Mouse (Mus musculus) right cerebral cortex, postnatal 36 days (tissue): ENCODE results near the gene Tmcc1.
"Not testable (repeated sequence)": the region's sequence is repeated elsewhere in the genome, so short reads cannot be mapped to it uniquely, and the experiment has no call there.

Experiments
- DNase-seq, 2 experiments: peaks; one replicate each; pipeline ENCODE4 v3.0.0; 2022; ENCODE audit warnings: low spot score in 2 of 2, mixed read lengths in 1 of 2

Gene Tmcc1

DNA sequence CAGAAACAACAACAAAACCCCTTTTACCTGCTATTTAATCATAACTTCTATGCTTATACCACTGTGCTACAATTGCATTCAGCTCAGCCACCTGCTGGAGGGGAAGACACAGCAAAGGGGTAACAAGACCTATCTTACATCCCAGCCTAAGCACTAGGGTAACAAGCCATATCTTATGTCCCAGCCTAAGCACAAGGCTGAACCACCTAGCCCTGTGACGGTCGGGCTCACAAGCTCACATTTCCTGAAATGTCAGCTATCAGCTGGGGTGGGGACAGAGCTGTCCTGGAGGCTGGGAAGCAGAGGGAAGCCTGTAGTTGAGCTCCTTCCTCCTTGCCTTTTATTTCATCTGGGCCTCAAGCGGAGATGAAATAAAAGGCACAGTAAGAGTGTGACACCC, 115.7 kb downstream of the Tmcc1 start:
- no peak for DNase-seq

DNA sequence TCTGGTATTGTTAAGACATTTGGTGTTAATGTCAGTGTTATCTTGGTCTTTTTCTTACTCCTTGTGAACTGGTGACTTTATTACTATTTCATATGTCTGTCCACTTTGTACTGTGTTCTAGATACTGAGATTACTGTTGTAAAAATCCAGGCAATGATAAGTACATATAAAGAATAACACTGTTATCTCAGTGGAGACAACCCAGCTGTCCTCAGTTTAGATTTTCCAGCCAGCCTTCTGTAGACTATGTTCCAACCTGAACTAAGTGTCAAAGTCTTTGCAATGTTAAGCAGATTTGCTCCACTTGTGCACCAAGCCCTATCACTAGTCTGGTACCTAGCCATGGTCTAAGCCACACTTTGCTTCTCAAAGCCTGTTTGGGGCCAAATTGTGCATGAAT, 118.4 kb downstream of the Tmcc1 start:
- DNase-seq: no peak

DNA sequence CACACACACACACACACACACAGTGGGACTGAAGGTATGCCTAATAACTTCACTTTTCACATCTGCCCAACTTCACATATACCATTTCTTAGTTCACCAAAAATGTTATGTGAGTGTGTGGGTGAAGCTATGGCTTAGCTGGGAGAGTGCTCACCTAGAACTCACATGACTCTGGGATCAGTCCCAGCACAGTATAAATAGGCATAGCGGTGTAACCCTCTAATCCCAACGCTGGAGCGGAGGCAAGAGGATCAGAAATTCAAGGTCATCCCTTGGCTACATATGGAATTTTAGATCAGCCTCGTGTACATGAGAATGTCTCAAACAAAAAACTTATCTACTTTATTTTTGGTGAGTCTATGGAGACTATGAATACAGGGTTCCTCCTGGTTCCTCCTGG, 119.7 kb downstream of the Tmcc1 start:
- no peak for DNase-seq

DNA sequence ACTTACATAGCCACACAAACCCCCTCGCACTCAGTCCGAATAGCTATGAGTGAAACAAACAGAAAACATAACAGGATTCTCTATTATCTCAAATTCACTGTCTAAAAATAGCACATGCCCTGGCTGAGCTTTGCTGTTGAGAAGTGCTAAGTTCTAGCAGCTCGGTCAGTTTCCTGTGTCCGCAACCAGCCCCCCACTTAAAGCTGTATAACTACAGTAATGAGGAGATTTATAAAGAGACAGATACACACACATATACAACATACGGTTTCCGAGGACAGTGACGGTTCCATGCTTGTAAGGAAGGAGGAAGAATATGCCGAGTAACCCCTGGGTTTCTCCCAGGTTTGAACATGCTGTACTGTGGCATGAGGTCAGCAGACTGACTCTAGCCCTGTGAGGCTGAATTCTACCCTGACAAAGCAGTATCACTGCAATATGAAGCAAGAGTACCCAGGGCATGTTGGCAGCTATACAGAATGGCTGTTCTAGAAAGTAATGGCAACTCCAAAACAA, 120.5 kb downstream of the Tmcc1 start:
- no peak for DNase-seq

DNA sequence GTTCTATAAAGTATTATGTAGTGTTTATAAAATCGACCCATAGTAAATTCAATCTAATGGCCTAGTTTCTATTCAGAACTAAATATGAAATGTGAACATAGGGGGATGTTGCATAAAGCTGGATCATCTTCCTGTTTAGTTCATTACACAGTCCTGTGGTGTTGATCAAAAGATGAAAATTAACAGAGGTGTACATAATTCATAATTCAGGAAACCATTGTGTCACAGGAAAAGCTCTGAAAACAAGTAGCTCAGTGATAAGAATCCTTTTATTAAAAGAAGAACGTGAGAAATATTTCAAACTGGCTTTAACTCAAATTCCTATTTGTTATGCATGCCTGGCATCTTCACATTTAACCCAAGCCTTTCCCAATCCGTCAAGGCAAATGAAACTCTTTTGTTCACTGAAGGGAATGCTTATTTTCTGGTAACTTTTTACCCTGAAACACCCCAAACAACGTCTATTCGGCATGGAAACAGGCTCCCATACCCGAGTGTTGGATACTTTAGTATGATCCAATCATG, 121.0 kb downstream of the Tmcc1 start:
- no peak for DNase-seq

DNA sequence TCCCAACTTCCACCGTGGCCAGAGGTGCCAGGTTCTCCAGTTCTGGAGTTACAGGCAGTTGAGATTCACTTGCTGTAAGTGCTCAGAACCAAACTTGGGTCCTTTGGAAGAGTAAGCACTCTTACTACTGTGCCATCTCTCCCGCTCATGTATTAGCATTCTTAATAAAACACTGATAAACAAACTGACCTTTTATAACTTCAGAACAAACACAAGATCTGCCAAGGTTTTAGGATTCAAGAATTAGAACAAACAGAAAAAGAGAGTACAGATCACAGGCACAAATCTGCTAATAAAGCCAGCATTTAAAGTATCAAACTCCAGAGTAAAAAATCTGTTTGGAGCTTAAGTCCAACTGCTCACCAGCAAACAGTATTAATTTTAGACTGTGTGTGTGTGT, 121.5 kb downstream of the Tmcc1 start:
- no peak for DNase-seq

DNA sequence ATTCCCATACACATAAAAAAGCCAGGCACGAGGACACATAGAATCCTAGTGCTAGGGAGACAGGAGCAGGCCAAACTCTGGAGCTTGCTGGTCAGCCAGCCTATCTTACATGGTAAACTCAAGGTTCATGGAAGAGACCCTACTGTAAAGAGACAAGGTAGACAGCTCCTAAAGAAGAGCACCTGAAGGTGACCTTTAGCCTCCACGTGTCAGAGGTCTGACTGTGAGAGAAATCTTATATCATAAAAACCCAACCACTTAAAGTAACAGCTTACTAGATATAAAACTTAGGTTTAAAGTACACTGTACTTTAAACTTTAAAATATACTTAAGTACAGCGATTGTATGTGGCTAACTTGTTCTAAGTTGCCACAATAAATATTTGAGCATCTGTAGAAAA, 122.7 kb downstream of the Tmcc1 start:
- no peak for DNase-seq

DNA sequence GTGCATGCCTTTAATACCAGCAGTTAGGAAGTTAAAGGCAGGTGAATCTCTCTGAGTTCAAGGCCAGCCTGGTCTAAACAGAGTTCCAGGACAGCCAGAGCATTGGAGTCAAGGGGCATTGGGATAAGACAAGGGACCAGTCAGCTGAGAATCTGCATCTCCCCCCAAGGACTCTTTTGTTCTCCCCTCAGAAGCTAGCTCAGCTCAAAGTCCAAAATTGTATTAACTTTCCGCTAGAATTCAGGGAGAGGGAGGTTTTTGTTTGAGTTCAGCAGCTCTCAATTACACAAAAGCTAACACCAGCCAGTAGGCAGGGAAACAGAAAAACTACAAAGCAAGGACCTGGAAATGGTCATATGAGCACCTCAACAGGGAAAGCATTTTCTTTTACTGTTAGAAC, 129.8 kb downstream of the Tmcc1 start:
- DNase-seq: no peak

DNA sequence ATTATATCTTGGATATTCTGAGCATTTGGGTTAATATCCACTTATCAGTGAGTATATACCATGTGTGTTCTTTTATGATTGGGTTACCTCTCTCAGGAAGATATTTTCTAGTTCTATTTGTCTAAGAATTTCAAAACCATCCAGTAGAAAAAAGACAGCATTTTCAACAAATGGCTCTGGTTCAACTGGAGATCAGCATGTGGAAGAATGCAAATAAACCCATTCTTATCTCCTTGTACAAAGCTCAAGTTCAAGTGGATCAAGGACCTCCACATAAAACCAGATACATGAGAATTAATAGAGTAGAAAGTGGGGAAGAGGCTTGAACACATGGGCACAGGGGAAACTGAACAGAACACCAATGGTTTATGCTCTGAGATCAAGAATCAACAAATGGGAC, 133.7 kb downstream of the Tmcc1 start:
- not testable (repeated sequence) for DNase-seq

DNA sequence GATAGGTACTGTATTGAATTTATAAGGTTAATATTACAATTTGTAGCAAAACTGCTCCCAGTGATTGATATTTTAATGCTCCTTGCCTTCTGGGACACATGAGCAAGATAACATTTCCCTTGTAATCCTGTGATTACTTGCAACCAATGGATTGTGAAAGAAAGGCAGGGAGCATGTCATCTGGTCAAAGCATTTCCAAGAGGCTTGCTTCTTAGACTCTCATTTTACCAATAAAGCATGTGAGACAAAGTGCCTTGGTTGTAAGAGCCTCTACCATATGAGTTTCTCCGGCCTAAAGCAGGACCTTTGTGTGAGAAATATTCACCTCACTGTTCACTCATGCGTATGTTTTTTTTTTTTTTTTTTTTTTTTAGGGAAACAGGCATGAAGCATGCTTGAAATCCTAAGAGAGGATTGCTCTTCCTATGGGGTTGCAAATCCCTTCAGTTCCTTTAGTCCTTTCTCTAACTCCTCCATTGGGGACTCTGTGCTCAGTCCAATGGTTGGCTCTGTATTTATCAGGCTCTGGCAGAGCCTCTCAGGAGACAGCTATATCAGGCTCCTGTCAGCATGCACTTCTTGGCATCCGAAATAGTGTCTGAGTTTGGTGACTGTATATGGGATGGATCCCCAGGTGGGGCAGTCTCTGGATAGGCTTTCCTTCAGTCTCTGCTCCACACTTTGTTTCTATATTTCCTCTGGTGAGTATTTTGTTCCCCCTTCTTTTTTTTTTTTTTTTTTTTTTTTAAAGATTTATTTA, 134.6 kb downstream of the Tmcc1 start:
- DNase-seq: no peak

DNA sequence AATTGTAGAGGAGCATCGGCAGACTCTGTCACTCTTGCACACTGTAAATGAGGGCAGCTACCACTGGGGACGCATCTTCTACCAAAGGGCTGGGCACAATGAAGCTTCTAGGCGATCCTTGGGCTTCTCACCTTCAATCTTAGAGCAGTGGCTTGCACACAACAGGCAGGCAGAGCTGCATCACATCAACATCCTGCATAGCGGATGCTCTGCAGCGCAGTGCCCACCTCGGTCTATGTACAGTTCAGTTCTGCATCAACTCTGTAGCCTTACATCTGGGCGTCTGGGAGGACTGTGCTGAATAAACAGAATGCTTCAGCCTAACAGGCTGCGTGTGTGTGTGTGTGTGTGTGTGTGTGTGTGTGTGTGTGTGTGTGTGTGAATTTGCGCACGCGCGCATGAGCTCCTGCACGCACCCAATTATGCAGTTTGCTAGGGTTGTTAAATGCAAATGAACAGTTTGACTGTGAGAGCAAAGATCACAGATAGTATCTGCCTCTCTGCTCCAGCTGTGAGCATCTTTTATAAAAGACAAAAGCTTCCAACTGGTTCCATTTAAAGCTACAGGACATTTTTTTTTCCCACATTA, 136.5 kb downstream of the Tmcc1 start:
- DNase-seq: peak; percentile 54

DNA sequence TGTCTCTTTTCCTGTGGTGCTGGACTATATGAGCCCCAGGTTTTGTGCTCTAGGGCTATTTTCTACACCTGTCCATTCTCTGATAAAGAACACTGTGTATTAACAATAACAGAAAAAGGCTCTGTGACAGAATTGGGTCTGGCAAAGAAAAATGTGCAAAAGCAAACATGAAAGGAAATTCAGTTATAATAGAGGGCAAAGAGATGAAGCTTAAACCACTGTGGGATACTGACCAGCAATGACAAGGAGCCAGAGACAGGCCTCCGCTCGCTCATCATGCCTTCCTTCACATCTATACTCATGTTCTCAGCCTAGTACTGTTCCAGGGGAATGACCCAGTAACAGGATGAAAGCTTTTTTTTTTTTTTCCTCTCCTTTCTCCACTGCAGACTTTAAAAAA, 137.5 kb downstream of the Tmcc1 start:
- no peak for DNase-seq

DNA sequence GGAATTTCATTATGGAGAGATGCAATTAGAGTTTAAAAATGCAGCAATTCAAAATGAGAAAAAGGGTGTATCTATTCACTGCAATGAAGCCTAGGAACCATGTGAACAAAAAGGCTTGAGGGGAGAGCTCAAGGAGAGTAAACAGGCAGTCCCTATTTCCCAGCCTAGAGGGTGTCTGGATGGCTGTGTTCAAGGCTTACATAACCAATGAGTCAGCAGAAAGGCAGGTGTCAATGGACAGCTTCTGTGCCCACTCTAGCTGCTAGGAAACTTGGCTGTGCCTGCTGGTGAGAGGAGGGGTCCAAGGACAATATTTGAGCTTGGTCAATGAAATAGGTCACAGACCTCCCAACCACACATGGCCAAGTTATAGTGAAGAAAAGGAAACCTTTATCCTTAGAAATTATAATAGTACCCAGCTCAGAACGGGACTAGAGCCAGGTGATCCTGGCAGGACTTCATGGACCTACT, 138.2 kb downstream of the Tmcc1 start:
- DNase-seq: peak; percentile 46 to 69

DNA sequence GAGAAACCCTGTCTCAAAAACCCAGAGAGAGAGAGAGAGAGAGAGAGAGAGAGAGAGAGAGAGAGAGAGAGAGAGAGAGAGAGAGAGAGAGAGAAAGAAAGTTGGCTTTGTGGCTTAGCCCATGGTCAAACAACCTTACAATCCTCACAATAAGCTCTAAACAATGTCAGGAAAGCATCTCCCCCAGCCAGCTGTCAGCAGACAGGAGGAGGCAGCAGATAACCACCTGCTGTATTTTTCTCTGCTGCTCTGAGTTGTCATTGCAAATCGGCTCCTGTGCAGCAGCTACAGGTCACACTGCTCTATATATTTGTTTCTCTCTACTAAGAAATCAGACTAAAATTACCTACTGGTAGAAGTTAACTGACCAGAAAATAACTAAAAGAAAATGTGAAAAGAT, 145.4 kb downstream of the Tmcc1 start:
- DNase-seq: no peak

DNA sequence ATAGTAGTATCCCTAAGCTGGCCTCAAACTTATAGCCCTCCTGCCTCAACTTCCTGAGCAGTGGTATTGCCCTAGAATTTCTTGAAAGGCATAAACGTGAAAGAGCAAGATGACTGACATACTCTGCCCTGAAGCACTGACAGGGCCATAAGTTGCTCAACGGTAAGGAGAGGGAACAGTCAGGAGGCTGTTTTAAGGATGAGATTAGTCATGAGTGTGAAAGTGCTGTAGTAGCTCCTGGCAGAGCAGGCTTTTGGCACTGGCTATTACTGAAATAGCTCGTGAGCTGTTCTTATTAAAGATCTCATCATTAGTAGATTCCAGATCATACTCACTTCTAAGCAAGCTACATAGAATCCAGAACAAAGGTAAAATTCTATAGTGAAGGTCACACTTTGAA, 145.9 kb downstream of the Tmcc1 start:
- no peak for DNase-seq

DNA sequence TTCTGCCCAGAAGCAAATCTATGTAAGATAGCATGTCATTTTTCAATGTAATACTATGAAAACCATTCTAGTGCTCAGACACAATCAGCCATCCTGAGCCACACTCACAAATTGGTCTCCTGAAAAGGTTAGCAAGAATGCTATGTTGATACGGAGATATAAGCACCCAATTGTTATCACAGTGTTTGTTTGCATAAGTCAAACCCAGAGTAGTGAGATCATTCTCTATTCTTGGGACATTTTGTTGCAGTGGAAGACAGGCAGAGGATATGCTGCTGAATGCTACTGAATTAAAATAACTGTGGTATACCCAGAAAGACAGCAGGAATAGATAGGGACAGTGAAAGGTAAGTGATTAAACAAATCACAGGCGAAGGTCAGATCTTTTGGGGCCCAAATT, 149.2 kb downstream of the Tmcc1 start:
- DNase-seq: no peak

DNA sequence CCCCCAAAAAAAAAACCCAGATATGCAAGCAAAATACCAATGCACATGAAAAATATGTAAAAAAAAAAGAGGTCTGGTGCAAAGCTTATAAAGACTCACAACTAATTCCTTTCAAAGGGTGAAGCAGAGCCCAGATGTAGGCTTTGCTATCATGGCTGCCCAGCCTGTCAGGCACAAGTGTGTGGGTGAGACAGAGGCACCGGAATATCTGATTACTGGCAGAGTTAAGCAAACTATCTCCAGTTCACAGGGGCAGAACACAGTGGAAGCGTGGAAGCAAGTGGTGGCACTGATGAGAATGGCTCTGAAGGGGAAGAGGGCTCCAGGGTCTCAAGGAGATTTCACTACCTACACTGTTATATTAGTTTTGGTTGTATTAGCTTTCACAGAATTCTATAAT, 155.1 kb downstream of the Tmcc1 start:
- no peak for DNase-seq

DNA sequence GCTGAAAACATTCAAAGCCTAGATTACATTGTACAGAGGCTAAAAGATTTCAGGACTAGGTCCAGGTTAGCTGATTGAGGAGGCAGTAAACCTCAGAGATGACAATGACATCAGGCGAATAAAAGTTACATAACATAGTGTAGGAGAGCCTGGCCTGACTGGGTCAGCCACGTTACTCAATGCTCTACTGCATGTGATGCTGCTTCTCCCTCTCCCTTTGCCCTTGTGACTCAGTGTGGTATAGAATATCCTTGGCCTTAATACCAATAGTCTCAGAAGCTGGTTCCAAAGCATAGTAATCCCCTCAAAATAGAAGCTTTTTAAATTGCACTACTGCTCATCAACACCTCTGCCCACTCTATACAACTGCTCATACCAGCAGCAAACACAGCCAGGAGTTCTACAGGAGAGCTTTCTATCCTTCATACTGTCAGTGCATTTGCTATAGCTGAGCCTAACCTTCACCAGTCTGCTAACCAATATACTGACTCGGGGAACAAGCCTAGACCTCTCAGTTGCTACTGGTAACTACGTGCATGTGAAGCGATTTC, 155.9 kb downstream of the Tmcc1 start:
- no peak for DNase-seq

DNA sequence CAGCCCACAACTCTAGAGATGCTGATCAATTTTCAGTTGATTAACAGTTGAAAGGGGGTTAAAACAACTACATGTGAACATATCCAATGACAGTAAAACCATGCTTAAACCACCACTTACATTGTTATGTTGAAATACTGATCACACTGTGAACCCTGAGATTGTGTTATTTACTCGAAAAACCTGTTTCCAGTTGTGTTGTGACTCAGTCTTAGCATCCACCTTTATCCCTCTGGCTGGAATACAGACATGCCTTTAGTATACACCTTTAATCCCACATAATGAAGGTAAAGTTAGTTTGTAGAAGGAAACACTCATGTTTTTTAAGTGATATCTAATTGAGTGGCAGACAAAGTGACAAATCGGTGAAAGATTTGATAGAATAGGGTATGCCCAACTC, 156.7 kb downstream of the Tmcc1 start:
- no peak for DNase-seq

DNA sequence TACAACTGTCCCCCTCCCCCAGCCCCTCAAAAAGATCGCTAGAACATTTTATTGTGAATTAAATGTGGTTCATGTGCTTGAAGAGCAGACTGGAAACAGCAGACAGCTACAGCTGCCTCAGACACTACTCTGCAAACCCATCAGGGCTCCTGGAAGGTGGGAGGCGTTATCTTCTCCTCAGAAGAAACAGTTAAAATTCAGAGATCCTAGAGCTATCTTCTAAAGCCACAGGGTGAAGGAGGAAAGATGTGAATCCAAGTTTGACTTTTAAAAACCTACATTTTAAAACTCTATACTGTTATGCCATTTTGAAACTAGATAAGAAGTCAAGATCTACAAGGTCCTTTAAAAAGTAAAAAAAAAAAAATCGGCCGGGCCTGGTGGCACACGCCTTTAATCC, 162.2 kb downstream of the Tmcc1 start:
- DNase-seq: no peak

DNA sequence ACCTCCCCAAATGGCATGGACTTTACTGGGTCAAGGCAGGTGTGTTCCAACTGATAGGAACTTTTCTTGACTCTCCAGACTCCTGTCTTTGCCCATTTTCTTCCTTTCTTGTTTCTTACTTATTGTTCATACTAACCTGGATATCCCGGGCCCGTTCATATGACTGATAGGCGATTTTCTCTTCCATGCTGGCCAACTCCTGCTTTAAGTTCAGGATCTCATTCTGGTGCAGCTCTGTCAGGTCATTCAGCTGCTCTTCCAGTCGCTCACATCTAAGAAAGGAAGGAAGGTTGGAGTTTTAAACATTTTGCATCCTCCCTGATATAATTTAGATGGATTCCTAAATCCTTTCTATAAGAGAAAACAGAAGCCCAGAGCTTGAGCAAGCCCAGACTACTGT, 168.6 kb downstream of the Tmcc1 start:
- no peak for DNase-seq

DNA sequence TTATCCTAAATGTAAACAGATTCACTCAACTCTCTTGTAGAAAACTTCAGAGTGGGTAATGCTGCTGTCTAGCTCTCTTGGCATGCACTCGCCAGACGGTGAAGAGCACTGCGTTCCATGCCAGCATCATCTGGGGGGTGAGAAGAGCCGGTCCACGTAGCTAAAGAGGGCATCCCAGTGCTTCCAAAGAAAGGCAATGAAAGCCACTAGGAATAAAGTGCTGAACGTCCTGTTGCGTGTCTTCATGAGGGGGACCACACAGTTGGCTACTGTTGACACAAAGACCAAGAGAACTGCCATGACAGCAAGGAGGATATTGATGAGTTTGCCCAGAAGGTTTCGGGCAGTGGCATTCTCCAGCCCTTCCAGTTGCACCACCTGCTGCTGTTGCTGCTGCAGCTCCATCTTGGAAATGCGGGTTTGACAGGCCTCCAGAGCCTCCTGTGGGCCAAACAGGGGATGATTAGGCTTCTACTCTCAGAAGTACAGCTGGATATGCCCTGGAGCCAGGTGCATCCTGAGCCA, 171.3 kb downstream of the Tmcc1 start:
- no peak for DNase-seq

DNA sequence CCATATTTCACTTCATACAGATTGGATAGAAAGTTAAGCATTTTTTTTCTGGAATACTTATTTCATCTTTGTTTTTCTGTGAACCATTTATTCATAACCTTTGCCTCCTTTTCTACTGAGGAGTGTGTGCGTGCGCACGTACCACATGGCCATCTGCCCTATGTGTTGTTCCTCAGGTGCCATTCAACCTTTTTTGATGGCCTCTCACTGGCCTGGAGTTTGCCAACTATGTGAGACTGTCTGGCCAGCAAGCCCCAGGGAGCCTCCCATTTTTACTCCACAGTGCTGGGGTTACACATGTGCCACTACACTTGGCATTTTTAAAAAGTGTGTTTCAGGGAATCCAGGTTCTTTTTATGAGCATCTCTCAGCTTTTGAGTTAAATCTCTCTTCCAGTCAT, 177.4 kb downstream of the Tmcc1 start:
- no peak for DNase-seq
